Mouse (Mus musculus): Measurements from ENCODE around the gene Hoxb7. TPM values are rescaled to one million over a fixed set of nuclear protein-coding genes. Genes with fewer than 3 reads are reported as not detected.

The Hoxb7 gene
- total RNA-seq, 2 experiments from 2014 or later: not detected

GRCm38 (mm10) chr11:96314671-96315343 is 28.4 kb downstream of the Hoxb7 start:
- DNase-seq (ENCODE audit: low spot score in 2 of 2): no peak

GRCm38 (mm10) chr11:96315344-96315681 is 28.9 kb downstream of the Hoxb7 start:
- DNase-seq (ENCODE audit: low spot score in 2 of 2): no peak

GRCm38 (mm10) chr11:96316696-96317607 is 30.5 kb downstream of the Hoxb7 start:
- DNase-seq (ENCODE audit: low spot score in 2 of 2): no peak

- no peak for DNase-seq (ENCODE audit: low spot score in 2 of 2)
These were observed 31.4 kb downstream of the Hoxb7 start, which contains the start of gene Hoxb4 for GRCm38 (mm10) chr11:96317608-96318367. TSS of gene Hoxb4 (plus strand) at chr11:96318267.

- DNase-seq (ENCODE audit: low spot score in 2 of 2): no peak
These were observed 32.1 kb downstream of the Hoxb7 start for GRCm38 (mm10) chr11:96318368-96319070.

GRCm38 (mm10) chr11:96319071-96319902 is 32.9 kb downstream of the Hoxb7 start:
- no peak for DNase-seq (ENCODE audit: low spot score in 2 of 2)

GRCm38 (mm10) chr11:96319910-96320309 is 33.5 kb downstream of the Hoxb7 start:
- DNase-seq (ENCODE audit: low spot score in 2 of 2): no peak

GRCm38 (mm10) chr11:96320688-96321087 is 34.3 kb downstream of the Hoxb7 start:
- DNase-seq (ENCODE audit: low spot score in 2 of 2): no peak

GRCm38 (mm10) chr11:96321846-96322245 is 35.4 kb downstream of the Hoxb7 start:
- DNase-seq (ENCODE audit: low spot score in 2 of 2): no peak

- DNase-seq (ENCODE audit: low spot score in 2 of 2): no peak
These were observed 36.3 kb downstream of the Hoxb7 start for GRCm38 (mm10) chr11:96322738-96323137.

- DNase-seq (ENCODE audit: low spot score in 2 of 2): no peak
These were observed 36.7 kb downstream of the Hoxb7 start, which contains the start of gene Hoxb3 for GRCm38 (mm10) chr11:96323154-96323553. TSS of gene Hoxb3 (plus strand) at chr11:96323326.

GRCm38 (mm10) chr11:96324125-96324524 is 37.7 kb downstream of the Hoxb7 start:
- no peak for DNase-seq (ENCODE audit: low spot score in 2 of 2)

GRCm38 (mm10) chr11:96324965-96325364 is 38.5 kb downstream of the Hoxb7 start:
- DNase-seq (ENCODE audit: low spot score in 2 of 2): no peak

- DNase-seq (ENCODE audit: low spot score in 2 of 2): no peak
These were observed 39.4 kb downstream of the Hoxb7 start for GRCm38 (mm10) chr11:96325747-96326212.

GRCm38 (mm10) chr11:96326705-96327104 is 40.3 kb downstream of the Hoxb7 start:
- DNase-seq (ENCODE audit: low spot score in 2 of 2): no peak

GRCm38 (mm10) chr11:96327122-96327521 is 40.7 kb downstream of the Hoxb7 start:
- no peak for DNase-seq (ENCODE audit: low spot score in 2 of 2)

- no peak for DNase-seq (ENCODE audit: low spot score in 2 of 2)
These were observed 41.3 kb downstream of the Hoxb7 start for GRCm38 (mm10) chr11:96327750-96328149.

- DNase-seq (ENCODE audit: low spot score in 2 of 2): no peak
These were observed 42.2 kb downstream of the Hoxb7 start for GRCm38 (mm10) chr11:96328605-96329004.

- DNase-seq (ENCODE audit: low spot score in 2 of 2): no peak
These were observed 45.7 kb downstream of the Hoxb7 start for GRCm38 (mm10) chr11:96332105-96332504.

GRCm38 (mm10) chr11:96332618-96333032 is 46.2 kb downstream of the Hoxb7 start:
- DNase-seq (ENCODE audit: low spot score in 2 of 2): no peak

Data from layer of hippocampus, postnatal 10 days (tissue).